Mouse (Mus musculus) heart, postnatal 25 days (tissue): ENCODE measurements around the gene Ntn3. TPM values are rescaled to one million over a fixed set of nuclear protein-coding genes. Genes with fewer than 3 reads are reported as not detected.

Experiments used
- DNase-seq: peaks from one replicate; pipeline ENCODE4 v3.0.0; 2022; ENCODE audit warnings: low spot score
- intact Hi-C: fragments of 180-260 bp; cut with DNase I; formaldehyde crosslinking; loops from one replicate; pipeline ENCODE4 v1.15.1; 2025
- total RNA-seq, 2 experiments: library from RNA; stranded (reverse); gene quantifications; 2 replicates each; pipeline ENCODE4 v1.2.3; 2021

Ntn3 gene
- under 1 TPM; 0.64 to 0.73 TPM for total RNA-seq

GRCm38 (mm10) chr17:24209043-24209915 lies at the start of gene Ntn3:
TSS of gene Ntn3 (minus strand) at chr17:24209531.
- intact Hi-C loops = no loop called here
- DNase-seq = peak; percentile 45

- DNase-seq = no peak
- intact Hi-C loops = no loop called here
These were observed 49.6 kb upstream of the Ntn3 start for GRCm38 (mm10) chr17:24258981-24259380.

- intact Hi-C loops = loop anchor here (5.0 kb wide), 1 partner anchor 80 kb away; no protein-coding TSS in a partner anchor
- no peak for DNase-seq
These were observed 43.0 kb upstream of the Ntn3 start for GRCm38 (mm10) chr17:24252329-24252728.

- intact Hi-C loops = loop anchor here (5.0 kb wide), 1 partner anchor 79 kb away; no protein-coding TSS in a partner anchor
- DNase-seq = peak; percentile 96
These were observed 42.2 kb upstream of the Ntn3 start, which contains the start of gene Ccnf for GRCm38 (mm10) chr17:24251320-24252069. TSS of gene Ccnf (minus strand) at chr17:24251484.

GRCm38 (mm10) chr17:24250988-24251319 lies 41.6 kb upstream of the Ntn3 start:
- DNase-seq = no peak
- intact Hi-C loops = loop anchor here (5.0 kb wide), 1 partner anchor 79 kb away; no protein-coding TSS in a partner anchor

- intact Hi-C loops = no loop called here
These were observed 39.3 kb upstream of the Ntn3 start for GRCm38 (mm10) chr17:24248641-24249040.

GRCm38 (mm10) chr17:24244061-24244460 lies 34.7 kb upstream of the Ntn3 start:
- no peak for DNase-seq
- intact Hi-C loops = no loop called here

More at GRCm38 (mm10) chr17:24248641-24249040, 39.3 kb upstream of the Ntn3 start:
- DNase-seq = no peak

GRCm38 (mm10) chr17:24243311-24243969 lies 34.1 kb upstream of the Ntn3 start:
- DNase-seq = no peak
- intact Hi-C loops = no loop called here

GRCm38 (mm10) chr17:24236921-24237320 lies 27.6 kb upstream of the Ntn3 start:
- intact Hi-C loops = loop anchor here (2.0 to 10.0 kb wide), 2 partner anchors 70 to 148 kb away; no protein-coding TSS in a partner anchor
- DNase-seq = no peak

GRCm38 (mm10) chr17:24236479-24236878 lies 27.1 kb upstream of the Ntn3 start:
- no peak for DNase-seq
- intact Hi-C loops = loop anchor here (2.0 to 10.0 kb wide), 2 partner anchors 70 to 148 kb away; no protein-coding TSS in a partner anchor

GRCm38 (mm10) chr17:24227941-24228340 lies 18.6 kb upstream of the Ntn3 start:
- DNase-seq = no peak
- intact Hi-C loops = no loop called here

- no peak for DNase-seq
- intact Hi-C loops = no loop called here
These were observed 17.4 kb upstream of the Ntn3 start for GRCm38 (mm10) chr17:24226721-24227120.

- intact Hi-C loops = no loop called here
These were observed 16.5 kb upstream of the Ntn3 start for GRCm38 (mm10) chr17:24225851-24226250.

GRCm38 (mm10) chr17:24224741-24225140 lies 15.4 kb upstream of the Ntn3 start:
- DNase-seq = no peak
- intact Hi-C loops = no loop called here

More at GRCm38 (mm10) chr17:24225851-24226250, 16.5 kb upstream of the Ntn3 start:
- no peak for DNase-seq

GRCm38 (mm10) chr17:24223513-24223912 lies 14.2 kb upstream of the Ntn3 start:
- intact Hi-C loops = no loop called here
- DNase-seq = no peak

GRCm38 (mm10) chr17:24222653-24223052 lies 13.3 kb upstream of the Ntn3 start:
- DNase-seq = no peak
- intact Hi-C loops = no loop called here

GRCm38 (mm10) chr17:24220435-24221411 lies 11.4 kb upstream of the Ntn3 start, which contains the start of gene Tedc2:
TSS of gene Tedc2 (minus strand) at chr17:24220851.
- intact Hi-C loops = no loop called here
- peak; percentile 88 for DNase-seq

- intact Hi-C loops = no loop called here
- DNase-seq = no peak
These were observed 7.5 kb upstream of the Ntn3 start for GRCm38 (mm10) chr17:24216836-24217235.

- no peak for DNase-seq
- intact Hi-C loops = no loop called here
These were observed 3.9 kb upstream of the Ntn3 start for GRCm38 (mm10) chr17:24213186-24213585.
